Mouse (Mus musculus) liver, embryonic 16.5 days (tissue): ENCODE measurements around the gene Sorcs3. TPM values are rescaled to one million over a fixed set of nuclear protein-coding genes. Genes with fewer than 3 reads are reported as not detected.

Experiments used
- ATAC-seq: fragments of 200-750 bp; cut with Nextera tagmentation; 2 replicates; pipeline ENCODE4 v1.8.0; 2017; ENCODE audit warnings: low read depth, mild to moderate bottlenecking, moderate number of reproducible peaks, moderate library complexity
- H3K27ac ChIP-seq: fragments of 300-500 bp; sonication (generic); 2 replicates; pipeline ENCODE4 v1.5.1; 2014; ENCODE audit warnings: mild to moderate bottlenecking, low read length
- H3K27me3 ChIP-seq: fragments of 300-500 bp; sonication (generic); 2 replicates; pipeline ENCODE4 v1.6.1; 2014; ENCODE audit warnings: low read depth, low read length, mixed read lengths; ENCODE audit not compliant: control insufficient read depth, insufficient read depth
- H3K36me3 ChIP-seq: fragments of 300-500 bp; sonication (generic); 2 replicates; pipeline ENCODE4 v1.6.1; 2014; ENCODE audit warnings: mild to moderate bottlenecking; ENCODE audit not compliant: control insufficient read depth, insufficient read depth
- H3K4me1 ChIP-seq: fragments of 300-500 bp; sonication (generic); 2 replicates; pipeline ENCODE4 v1.6.1; 2014; ENCODE audit warnings: low read depth, low read length, mixed read lengths; ENCODE audit not compliant: control insufficient read depth
- H3K4me2 ChIP-seq: fragments of 300-500 bp; sonication (generic); 2 replicates; pipeline ENCODE4 v1.6.1; 2014; ENCODE audit warnings: low read depth, low read length, mixed read lengths
- H3K4me3 ChIP-seq: fragments of 300-500 bp; sonication (generic); 2 replicates; pipeline ENCODE4 v1.5.1; 2014; ENCODE audit warnings: low read depth, mild to moderate bottlenecking, low read length
- H3K9ac ChIP-seq: fragments of 300-500 bp; sonication (generic); 2 replicates; pipeline ENCODE4 v1.6.1; 2014; ENCODE audit warnings: low read depth, low read length
- H3K9me3 ChIP-seq: fragments of 300-500 bp; sonication (generic); replicated peaks from 2 replicates; pipeline ENCODE4 v1.6.1; 2016; ENCODE audit warnings: low read length; ENCODE audit not compliant: control insufficient read depth
- WGBS: fragments of 180-500 bp; shearing (Covaris S2); extraction: QIAGEN DNeasy Blood & Tissue Kit; methylation state at CpG from one replicate; pipeline ENCODE4 v1.1.7; 2014; ENCODE audit not compliant: insufficient replicate concordance; 5-methylcytosine and 5-hydroxymethylcytosine counted together
- polyA plus RNA-seq: library from polyadenylated mRNA; unstranded; fragments of >200 nt; fragmentation: Nextera tagmentation; extraction: Ambion mirVana; gene quantifications from 2 replicates; pipeline ENCODE4 v1.2.1, GENCODE M21; 2015

Sorcs3 gene
- polyA plus RNA-seq, 1 experiment from 2014 or later: 0.08 TPM

- Histone ChIP-seq H3K36me3 (no peaks in the 10 kb centered on the region), H3K4me3 (no peak overlapping the region), H3K4me2 (no peak overlapping the region), H3K9ac (no peak overlapping the region), H3K9me3 (no peaks in the 10 kb centered on the region), H3K27me3 (no peaks in the 10 kb centered on the region), H3K27ac (no peak overlapping the region), H3K4me1 (no peaks in the 10 kb centered on the region)
- 63% methylated on average over 8 of the region's 8 CpGs for WGBS
- ATAC-seq: no peak
These were observed 102.5 kb downstream of the Sorcs3 start for GRCm38 (mm10) chr19:48308341-48308740.

- ATAC-seq: no peak
- Histone ChIP-seq H3K9me3 (no peaks in the 10 kb centered on the region), H3K4me1 (no peaks in the 10 kb centered on the region), H3K27me3 (no peaks in the 10 kb centered on the region), H3K27ac (no peak overlapping the region), H3K4me3 (no peak overlapping the region), H3K9ac (no peak overlapping the region), H3K36me3 (no peaks in the 10 kb centered on the region), H3K4me2 (no peak overlapping the region)
- 65% methylated on average over 15 of the region's 15 CpGs for WGBS
These were observed 103.9 kb downstream of the Sorcs3 start for GRCm38 (mm10) chr19:48309531-48310337.

GRCm38 (mm10) chr19:48310338-48310710 lies 104.5 kb downstream of the Sorcs3 start:
- no peak overlapping the region for H3K4me2 ChIP-seq
- H3K36me3 ChIP-seq: no peaks in the 10 kb centered on the region
- ATAC-seq: no peak
- H3K27ac ChIP-seq: no peak overlapping the region
- H3K27me3 ChIP-seq: no peaks in the 10 kb centered on the region
- no peaks in the 10 kb centered on the region for H3K4me1 ChIP-seq
- no peak overlapping the region for H3K9ac ChIP-seq
- WGBS: 64% methylated on average over 6 of the region's 6 CpGs
- no peaks in the 10 kb centered on the region for H3K9me3 ChIP-seq
- H3K4me3 ChIP-seq: no peak overlapping the region

DNA sequence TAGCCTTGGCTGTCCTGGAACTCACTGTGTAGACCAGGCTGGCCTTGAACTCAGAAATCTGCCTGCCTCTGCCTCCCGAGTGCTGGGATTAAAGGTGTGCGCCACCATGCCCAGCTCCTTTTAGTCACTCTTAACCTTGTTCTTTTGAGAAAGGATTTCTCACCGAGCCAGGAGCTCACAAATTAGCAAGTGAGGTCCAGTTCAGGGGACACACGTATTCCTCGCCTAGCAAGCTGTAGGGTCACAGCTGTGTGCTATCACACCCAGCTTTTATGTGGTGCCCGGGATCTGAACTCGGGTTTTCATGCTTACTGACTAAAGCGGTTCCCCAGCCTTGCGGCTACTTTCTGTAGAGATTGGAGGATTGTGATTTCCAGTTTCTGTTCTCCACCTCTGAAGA lies 108.0 kb downstream of the Sorcs3 start:
- H3K4me2 ChIP-seq: no peak overlapping the region
- ATAC-seq: no peak
- WGBS: 70% methylated on average over 9 of the region's 9 CpGs
- no peaks in the 10 kb centered on the region for H3K36me3 ChIP-seq
- no peaks in the 10 kb centered on the region for H3K4me1 ChIP-seq
- H3K9ac ChIP-seq: no peak overlapping the region
- H3K4me3 ChIP-seq: no peak overlapping the region
- H3K27me3 ChIP-seq: no peaks in the 10 kb centered on the region
- H3K9me3 ChIP-seq: no peaks in the 10 kb centered on the region
- H3K27ac ChIP-seq: no peak overlapping the region

GRCm38 (mm10) chr19:48327115-48327514 lies 121.3 kb downstream of the Sorcs3 start:
- H3K9ac ChIP-seq: no peak overlapping the region
- H3K36me3 ChIP-seq: no peaks in the 10 kb centered on the region
- H3K4me1 ChIP-seq: no peaks in the 10 kb centered on the region
- H3K9me3 ChIP-seq: no peaks in the 10 kb centered on the region
- no peaks in the 10 kb centered on the region for H3K27me3 ChIP-seq
- H3K4me2 ChIP-seq: no peak overlapping the region
- H3K4me3 ChIP-seq: no peak overlapping the region
- no peak overlapping the region for H3K27ac ChIP-seq
- WGBS: 54% methylated on average over 6 of the region's 6 CpGs
- no peak for ATAC-seq

DNA sequence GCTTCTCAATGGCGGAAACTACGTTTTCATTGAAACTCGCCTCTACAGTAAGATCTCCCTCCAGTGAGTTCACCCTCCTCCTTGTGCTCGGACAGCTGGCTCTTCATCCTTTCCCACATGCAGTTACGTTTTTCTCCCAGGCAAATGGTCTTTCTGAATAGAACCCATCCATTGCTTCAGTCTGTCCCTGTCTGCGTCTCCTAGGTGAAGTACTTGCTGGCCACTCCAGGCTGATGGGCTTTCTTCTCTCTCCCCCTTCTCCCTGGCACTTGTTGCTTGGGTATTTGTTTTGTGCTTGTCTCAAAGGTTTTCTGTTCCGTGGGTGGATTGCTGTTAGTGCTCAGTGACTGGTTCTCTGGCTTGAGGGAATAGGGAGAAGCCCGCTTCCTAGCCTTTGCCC lies 122.3 kb downstream of the Sorcs3 start:
- Histone ChIP-seq H3K9me3 (no peaks in the 10 kb centered on the region), H3K36me3 (no peaks in the 10 kb centered on the region), H3K4me3 (no peak overlapping the region), H3K9ac (no peak overlapping the region), H3K4me2 (no peak overlapping the region), H3K4me1 (no peaks in the 10 kb centered on the region), H3K27ac (no peak overlapping the region), H3K27me3 (no peaks in the 10 kb centered on the region)
- 58% methylated on average over 8 of the region's 8 CpGs for WGBS
- ATAC-seq: no peak

- no peak overlapping the region for H3K4me2 ChIP-seq
- WGBS: 4% methylated on average over 1 of the region's 1 CpGs
- no peaks in the 10 kb centered on the region for H3K36me3 ChIP-seq
- no peaks in the 10 kb centered on the region for H3K4me1 ChIP-seq
- no peaks in the 10 kb centered on the region for H3K27me3 ChIP-seq
- no peak for ATAC-seq
- no peak overlapping the region for H3K9ac ChIP-seq
- no peak overlapping the region for H3K27ac ChIP-seq
- H3K9me3 ChIP-seq: no peaks in the 10 kb centered on the region
- H3K4me3 ChIP-seq: no peak overlapping the region
These were observed 125.8 kb downstream of the Sorcs3 start for GRCm38 (mm10) chr19:48331640-48332039.

DNA sequence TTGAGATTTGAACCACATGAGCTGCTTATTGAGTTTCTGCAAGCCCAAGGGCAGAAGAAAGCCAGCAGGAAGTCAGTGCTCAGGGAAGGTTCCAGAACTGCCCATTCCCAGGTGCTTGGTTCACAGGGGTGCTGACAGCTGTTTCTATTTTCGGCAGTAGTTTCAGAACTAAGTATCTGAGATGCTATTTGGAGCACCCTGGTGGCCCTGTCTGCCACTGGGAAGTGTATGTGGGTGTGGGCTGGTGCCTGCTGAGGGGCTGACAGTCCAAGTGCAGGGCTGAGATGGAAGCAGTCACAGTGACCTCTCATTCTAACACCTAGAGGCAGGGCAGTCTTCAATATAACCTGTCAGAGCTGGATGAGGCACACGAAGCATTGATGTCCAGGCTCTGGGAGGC lies 127.3 kb downstream of the Sorcs3 start:
- Histone ChIP-seq H3K9ac (no peak overlapping the region), H3K4me3 (no peak overlapping the region), H3K36me3 (no peaks in the 10 kb centered on the region), H3K9me3 (no peaks in the 10 kb centered on the region), H3K4me1 (no peaks in the 10 kb centered on the region), H3K27ac (no peak overlapping the region), H3K27me3 (no peaks in the 10 kb centered on the region), H3K4me2 (no peak overlapping the region)
- WGBS: 41% methylated on average over 2 of the region's 2 CpGs
- ATAC-seq: no peak

- 67% methylated on average over 6 of the region's 6 CpGs for WGBS
- no peak for ATAC-seq
These were observed 131.6 kb downstream of the Sorcs3 start for GRCm38 (mm10) chr19:48337461-48337860.

More at GRCm38 (mm10) chr19:48337461-48337860, 131.6 kb downstream of the Sorcs3 start:
- no peaks in the 10 kb centered on the region for H3K36me3 ChIP-seq
- H3K4me3 ChIP-seq: no peak overlapping the region
- no peak overlapping the region for H3K4me2 ChIP-seq
- H3K9me3 ChIP-seq: no peaks in the 10 kb centered on the region
- no peak overlapping the region for H3K9ac ChIP-seq
- no peak overlapping the region for H3K27ac ChIP-seq
- no peaks in the 10 kb centered on the region for H3K4me1 ChIP-seq
- H3K27me3 ChIP-seq: no peaks in the 10 kb centered on the region
